Mouse (Mus musculus): Measurements from ENCODE around the gene Tas2r124.

Gene Tas2r124

GRCm38 (mm10) chr6:132754430-132754829 is at the start of gene Tas2r124:
Tas2r124 (plus strand) TSS chr6:132754730.
- no peak for DNase-seq (ENCODE audit: low read depth, low spot score)

- no peak for DNase-seq (ENCODE audit: low read depth, low spot score)
These were observed 42.7 kb upstream of the Tas2r124 start, which contains the start of gene Tas2r122 for GRCm38 (mm10) chr6:132711828-132712227. Tas2r122 (minus strand) TSS chr6:132711928.

- DNase-seq (ENCODE audit: low read depth, low spot score) = no peak
These were observed 16.6 kb upstream of the Tas2r124 start, which contains the start of gene Tas2r115 for GRCm38 (mm10) chr6:132737935-132738334. Tas2r115 (minus strand) TSS chr6:132738035.

GRCm38 (mm10) chr6:132750206-132750605 is 4.3 kb upstream of the Tas2r124 start:
- DNase-seq (ENCODE audit: low read depth, low spot score) = no peak

GRCm38 (mm10) chr6:132761831-132762230 is 7.3 kb downstream of the Tas2r124 start, which contains the start of gene Tas2r102:
Tas2r102 (plus strand) TSS chr6:132762131.
- DNase-seq (ENCODE audit: low read depth, low spot score) = no peak

GRCm38 (mm10) chr6:132778062-132778461 is 23.5 kb downstream of the Tas2r124 start, which contains the start of gene Tas2r136:
Tas2r136 (minus strand) TSS chr6:132778162.
- no peak for DNase-seq (ENCODE audit: low read depth, low spot score)

- DNase-seq (ENCODE audit: low read depth, low spot score) = no peak
These were observed 40.9 kb downstream of the Tas2r124 start for GRCm38 (mm10) chr6:132795393-132795792.

- DNase-seq (ENCODE audit: low read depth, low spot score) = no peak
These were observed 48.0 kb downstream of the Tas2r124 start, which contains the start of gene Tas2r117 for GRCm38 (mm10) chr6:132802518-132802917. Tas2r117 (plus strand) TSS chr6:132802818.

All from ZHBTc4 (cell line).